Mouse (Mus musculus) left cerebral cortex, postnatal 36 days (tissue): ENCODE results near the gene Kncn. TPM values are rescaled to one million over a fixed set of nuclear protein-coding genes. Genes with fewer than 3 reads are reported as not detected.

Experiments used
- DNase-seq, 2 experiments: peaks; one replicate each; pipeline ENCODE4 v3.0.0; 2021 to 2022; ENCODE audit warnings: low spot score in 2 of 2, mixed read lengths in 1 of 2
- intact Hi-C: fragments of 180-260 bp; cut with DNase I; formaldehyde crosslinking; loops from one replicate; pipeline ENCODE4 v1.15.1; 2025
- total RNA-seq, 2 experiments: library from RNA; stranded (reverse); gene quantifications; 2 replicates each; pipeline ENCODE4 v1.2.3; 2021

Kncn gene
- total RNA-seq, 2 experiments from 2014 or later, result 0.54 TPM; not detected in 1

DNA sequence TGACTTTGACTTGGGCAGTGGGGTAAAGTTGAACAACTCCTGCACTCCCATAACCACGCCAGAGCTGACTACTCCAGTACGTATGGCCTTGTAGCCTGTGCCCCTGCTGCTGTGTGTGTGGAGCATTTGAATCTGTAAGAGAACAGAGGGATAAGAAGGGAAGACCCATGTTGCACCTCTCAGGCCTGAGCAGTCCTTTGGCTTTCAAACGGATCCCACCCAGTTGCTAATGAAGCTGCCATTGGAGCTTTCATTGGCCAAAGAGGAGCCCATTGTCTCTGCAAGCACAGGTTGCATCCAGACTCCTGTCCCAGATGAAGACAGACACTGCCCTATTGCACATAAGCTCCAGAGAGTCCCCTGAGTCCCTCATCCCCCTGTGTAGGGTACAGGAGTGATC is 11.0 kb upstream of the Kncn start:
- no peak for DNase-seq
- intact Hi-C loops, result no loop called here

DNA sequence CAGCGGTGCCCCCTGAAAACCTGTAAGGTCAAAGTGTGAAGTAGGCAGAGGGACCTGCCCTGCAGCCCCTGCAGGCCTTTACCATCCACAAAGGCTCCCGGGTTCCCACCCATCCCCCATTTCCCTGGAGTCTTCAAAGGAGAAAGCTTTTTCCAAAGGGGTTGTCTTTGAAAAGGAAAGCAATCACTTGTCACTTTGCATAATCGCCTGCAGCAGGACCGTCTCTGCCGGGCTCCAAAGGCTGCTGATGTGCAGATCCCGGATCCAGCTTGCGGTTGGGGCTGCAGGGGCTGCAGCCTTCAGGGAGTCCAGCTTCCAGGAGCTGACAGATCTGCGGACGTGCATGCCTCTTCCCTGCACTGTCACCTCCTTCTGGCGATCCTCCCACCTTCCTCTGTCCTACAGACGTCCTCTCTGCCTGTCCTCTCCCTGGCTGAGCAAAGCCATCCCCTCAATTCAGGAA is 6.0 kb upstream of the Kncn start:
- intact Hi-C loops, result no loop called here
- no peak for DNase-seq

- intact Hi-C loops, result no loop called here
- no peak for DNase-seq
These were observed 5.4 kb upstream of the Kncn start for GRCm38 (mm10) chr4:115878828-115879227.

GRCm38 (mm10) chr4:115881183-115881582 is 3.0 kb upstream of the Kncn start:
- no peak for DNase-seq
- intact Hi-C loops, result no loop called here

GRCm38 (mm10) chr4:115882195-115882594 is 2.0 kb upstream of the Kncn start:
- intact Hi-C loops, result no loop called here
- no peak for DNase-seq

DNA sequence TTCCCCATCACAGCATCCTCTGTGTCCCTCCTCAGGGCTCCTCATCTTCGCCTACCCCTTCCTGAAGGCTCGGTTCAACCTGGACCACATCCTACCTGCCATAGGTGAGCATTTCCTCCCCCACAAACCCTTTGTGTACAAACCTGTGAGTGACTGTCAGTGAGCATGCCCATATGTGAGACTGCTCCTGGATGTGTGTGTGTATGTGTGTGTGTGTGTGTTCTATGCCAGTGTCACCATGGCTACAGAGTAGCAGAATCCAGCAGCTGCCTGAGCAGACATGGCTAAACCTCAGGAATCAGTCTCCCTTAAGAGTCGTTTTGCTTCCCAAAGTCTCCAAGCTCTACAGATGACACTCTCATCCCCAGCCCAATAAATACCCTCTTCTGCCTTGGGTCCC is 1.6 kb downstream of the Kncn start:
- intact Hi-C loops, result no loop called here
- DNase-seq, result peak in 1 of 2 experiments; percentile 33

DNA sequence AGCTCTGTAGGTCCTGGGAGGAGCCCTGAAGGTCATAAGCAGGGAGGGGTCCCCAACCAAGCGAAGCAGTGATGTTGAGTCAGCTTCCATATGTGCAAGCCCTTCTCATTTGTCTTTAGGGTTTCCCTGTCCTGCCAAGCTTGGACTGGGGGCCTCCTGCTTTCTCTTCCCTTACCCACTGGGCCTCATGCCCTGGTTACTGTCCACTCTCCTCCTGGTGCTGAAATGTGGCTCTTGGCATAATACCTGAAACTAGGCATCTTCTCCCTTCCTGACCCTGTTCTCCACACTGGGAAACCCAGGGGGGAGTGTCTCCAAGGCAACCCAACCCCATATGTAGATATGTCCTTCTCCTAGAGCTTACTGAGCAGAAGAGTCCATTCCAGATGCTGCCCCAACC is 2.7 kb downstream of the Kncn start:
- intact Hi-C loops, result no loop called here
- DNase-seq, result no peak

DNA sequence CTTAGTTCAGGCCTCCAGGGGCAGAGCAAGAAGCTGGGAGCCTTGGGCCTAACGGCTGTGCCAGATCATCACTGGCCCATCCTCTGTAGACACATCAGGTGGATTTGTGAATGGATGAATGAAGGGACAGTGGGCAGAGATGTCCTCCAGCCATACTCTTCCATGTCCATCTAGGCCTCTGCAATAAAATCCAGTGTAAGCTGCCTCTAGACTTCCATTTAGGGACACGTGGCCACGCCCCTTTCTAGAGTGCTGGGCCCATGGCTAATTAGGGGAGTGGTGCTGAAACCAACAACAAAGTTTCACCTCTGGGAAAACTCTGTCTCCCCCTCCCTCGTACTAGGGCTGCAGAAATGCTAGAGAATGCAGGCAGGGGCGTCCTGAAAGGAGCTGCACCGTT is 5.9 kb downstream of the Kncn start:
- intact Hi-C loops, result no loop called here

GRCm38 (mm10) chr4:115890553-115890952 is 6.4 kb downstream of the Kncn start, which contains the start of gene 6430628N08Rik:
Gene 6430628N08Rik (plus strand): TSS chr4:115890665.
- no peak for DNase-seq
- intact Hi-C loops, result no loop called here

More for the DNA sequence above, 5.9 kb downstream of the Kncn start:
- no peak for DNase-seq

DNA sequence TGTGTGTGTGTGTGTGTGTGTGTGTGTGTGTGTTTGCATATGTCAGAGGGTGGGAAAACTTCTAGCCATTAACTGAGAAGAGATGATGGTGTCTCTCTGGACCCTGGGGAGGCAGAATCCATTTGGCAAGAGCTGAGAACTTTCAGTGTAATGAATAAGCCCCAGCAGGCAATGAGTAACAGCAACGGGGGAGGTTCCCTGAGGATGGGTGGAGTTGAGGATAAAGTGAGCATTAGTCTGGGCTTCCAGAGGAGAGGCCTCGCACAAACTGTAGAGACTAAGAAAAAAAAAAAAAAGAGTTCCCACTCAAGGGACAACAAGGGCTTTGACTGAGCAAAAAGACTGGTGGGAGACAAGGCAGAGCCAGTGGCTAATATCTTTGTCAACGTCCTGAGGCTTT is 10.1 kb downstream of the Kncn start:
- no peak for DNase-seq
- intact Hi-C loops, result no loop called here

GRCm38 (mm10) chr4:115897901-115898631 is 13.9 kb downstream of the Kncn start:
- intact Hi-C loops, result no loop called here

DNA sequence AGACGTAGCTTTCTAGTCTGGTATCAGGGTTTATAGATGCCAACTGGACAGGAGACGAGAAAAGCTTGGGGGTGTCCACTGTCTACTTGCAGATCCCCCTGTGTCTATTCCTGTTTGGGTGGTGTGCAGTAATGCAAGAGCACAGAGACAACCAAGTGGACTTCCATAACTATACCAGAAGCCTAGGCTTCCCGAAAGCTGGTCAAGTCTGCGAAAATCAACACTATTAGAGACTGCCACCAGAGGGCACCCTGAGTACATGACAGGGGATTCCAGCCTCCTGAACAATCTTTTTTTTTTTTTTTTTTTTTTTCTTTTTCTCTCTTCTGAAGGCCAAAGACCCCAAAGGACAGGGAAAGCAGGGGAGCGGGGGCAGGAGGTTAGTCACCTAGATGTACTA is 18.6 kb downstream of the Kncn start:
- DNase-seq, result peak; percentile 73 to 82
- intact Hi-C loops, result loop anchor here (1.0 to 5.0 kb wide), 2 partner anchors 49 to 77 kb away; no protein-coding TSS in a partner anchor

More at GRCm38 (mm10) chr4:115897901-115898631, 13.9 kb downstream of the Kncn start:
- DNase-seq, result peak in 1 of 2 experiments; percentile 29

- no peak for DNase-seq
- intact Hi-C loops, result loop anchor here (5.0 kb wide), 1 partner anchor 48 kb away; no protein-coding TSS in a partner anchor
These were observed 20.2 kb downstream of the Kncn start for GRCm38 (mm10) chr4:115904375-115904774.

- no peak for DNase-seq
- intact Hi-C loops, result no loop called here
These were observed 21.5 kb downstream of the Kncn start for GRCm38 (mm10) chr4:115905701-115906100.

GRCm38 (mm10) chr4:115906791-115907190 is 22.6 kb downstream of the Kncn start:
- intact Hi-C loops, result no loop called here
- DNase-seq, result no peak

- no peak for DNase-seq
- intact Hi-C loops, result no loop called here
These were observed 23.8 kb downstream of the Kncn start for GRCm38 (mm10) chr4:115907994-115908393.

DNA sequence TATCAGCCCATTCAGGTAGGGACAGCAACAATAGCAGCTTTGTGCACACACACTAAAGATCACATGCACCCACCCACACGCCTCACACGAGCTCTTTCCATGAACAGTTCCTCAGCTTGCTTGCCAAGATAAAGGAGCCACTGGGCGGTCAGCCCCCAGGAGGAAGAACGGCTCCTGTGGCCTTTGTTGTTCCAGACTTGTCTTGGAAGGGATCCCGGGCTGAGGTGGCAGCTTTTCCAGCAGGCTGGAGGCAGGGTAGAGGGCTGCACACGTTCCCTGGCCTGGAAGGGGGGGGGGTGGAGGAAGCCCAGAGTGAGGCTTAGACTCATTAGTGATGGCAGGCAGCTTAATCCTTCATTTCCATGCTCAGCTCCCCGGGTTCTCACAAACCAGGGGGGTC is 24.4 kb downstream of the Kncn start:
- intact Hi-C loops, result no loop called here
- no peak for DNase-seq

GRCm38 (mm10) chr4:115911586-115911985 is 27.4 kb downstream of the Kncn start:
- intact Hi-C loops, result no loop called here
- DNase-seq, result no peak

- no peak for DNase-seq
- intact Hi-C loops, result no loop called here
These were observed 35.7 kb downstream of the Kncn start for GRCm38 (mm10) chr4:115919911-115920310.

GRCm38 (mm10) chr4:115922688-115923087 is 38.5 kb downstream of the Kncn start:
- intact Hi-C loops, result no loop called here
- no peak for DNase-seq

DNA sequence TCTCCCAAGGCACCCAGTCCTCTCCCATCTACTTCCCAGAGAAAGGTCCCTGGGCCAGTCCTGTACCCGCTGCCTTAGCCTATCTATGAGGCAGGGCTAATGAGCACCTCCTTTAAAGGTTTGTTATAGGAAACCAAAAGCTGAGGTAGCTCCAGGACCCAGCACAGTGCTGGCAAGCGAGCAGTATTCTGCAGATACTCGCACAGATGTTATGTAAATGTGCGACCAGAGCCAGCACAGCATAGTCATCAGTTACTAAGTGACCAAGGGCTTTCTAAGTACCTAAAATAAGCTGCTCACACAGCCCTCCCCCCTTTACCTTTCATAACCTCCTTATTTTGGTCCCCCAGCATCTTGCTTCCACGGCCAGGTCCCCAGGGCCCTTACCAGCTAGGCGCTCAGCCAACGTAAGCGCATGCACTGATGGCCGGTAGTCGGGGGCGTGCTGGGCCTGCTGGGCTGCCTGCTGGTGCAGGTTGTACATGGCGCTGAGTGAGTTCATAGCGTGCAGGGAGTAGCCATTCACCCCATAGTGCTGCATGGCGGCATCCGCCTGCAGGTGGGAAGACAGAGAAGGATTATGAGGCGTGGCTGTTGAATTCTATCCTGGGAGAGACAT is 39.2 kb downstream of the Kncn start:
- no peak for DNase-seq
- intact Hi-C loops, result no loop called here
